Mouse (Mus musculus): ENCODE data around the gene Naa15.
"Not testable (repeated sequence)": the region's sequence is repeated elsewhere in the genome, so short reads cannot be mapped to it uniquely, and the experiment has no call there.

The Naa15 gene

DNA sequence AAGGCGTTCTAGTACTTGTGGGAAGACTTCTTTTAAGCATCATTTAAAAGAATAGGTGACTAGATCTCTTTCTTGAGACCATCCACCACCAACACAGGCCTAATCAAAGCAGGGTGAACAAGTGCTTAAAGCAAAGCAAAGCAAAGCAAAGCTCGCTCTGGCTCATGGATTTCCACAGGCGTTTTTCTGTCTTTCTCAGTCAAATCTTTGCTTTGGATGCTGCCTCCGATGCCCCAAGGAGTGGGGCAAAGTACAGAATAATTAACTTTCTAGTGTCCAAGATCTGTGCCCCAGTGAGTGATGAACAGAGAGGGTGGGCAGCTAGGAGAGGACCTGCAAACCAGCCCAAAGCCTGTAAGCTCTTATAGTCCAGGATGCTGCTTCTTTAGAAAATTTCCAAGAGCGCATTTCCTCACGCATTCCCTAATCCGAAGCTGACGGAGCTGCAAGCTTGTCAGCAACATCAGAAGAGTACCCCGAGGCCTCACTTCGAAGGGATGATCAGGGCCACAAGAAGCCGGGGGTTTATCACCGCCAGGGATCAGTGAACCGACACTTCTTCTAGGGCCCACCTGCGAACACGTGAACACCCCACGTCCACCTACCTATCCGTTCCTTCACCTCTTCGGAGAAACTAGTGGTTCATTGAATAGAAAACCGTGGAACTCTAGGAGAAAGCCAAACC is 19.3 kb upstream of the Naa15 start:
- DNase-seq, result no peak

DNA sequence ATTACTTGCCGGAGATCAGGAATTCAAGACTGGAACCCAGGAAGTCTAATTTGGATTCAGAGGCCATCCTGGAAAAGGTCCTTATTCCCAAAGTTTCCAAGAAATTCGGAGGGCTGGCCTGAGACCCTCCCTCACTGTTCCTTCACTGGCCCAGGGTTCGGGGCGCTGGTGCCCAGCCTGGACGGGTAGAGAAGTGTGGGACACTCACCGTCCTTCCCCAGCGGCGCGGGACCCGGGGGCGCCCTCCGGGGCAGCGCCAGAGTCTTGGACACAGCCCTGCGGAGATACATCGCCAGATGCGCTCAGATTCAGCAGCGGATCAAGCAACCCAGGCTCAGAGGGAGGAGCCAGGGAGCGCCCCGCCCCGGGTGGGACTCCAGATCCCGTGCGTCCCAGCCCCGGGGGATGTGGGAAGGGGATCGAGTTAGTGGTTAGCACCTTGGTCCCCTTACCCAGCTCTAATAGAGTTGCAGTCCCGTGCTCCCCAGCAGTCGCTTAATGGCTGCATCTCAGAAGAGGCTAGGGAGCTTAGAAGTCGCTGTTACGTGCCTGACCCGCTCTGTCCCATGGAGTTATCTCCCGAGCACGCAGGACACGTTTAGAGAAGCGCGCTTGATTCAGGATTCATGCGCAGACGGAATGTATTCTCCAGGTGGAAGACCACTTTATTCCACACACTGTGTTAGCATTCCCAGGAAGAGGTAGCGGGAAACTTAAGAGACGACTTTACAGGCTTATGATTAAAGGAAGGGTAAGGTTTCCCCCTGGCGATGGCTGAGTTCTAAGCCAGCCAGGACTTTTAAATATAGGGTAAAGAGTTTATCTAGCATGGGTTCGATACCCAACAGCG is 18.5 kb upstream of the Naa15 start, which contains the start of gene Mgarp:
Gene Mgarp (minus strand): TSS at position 520 of the 850 bp plus-strand sequence.
- DNase-seq, result peak; percentile 90

DNA sequence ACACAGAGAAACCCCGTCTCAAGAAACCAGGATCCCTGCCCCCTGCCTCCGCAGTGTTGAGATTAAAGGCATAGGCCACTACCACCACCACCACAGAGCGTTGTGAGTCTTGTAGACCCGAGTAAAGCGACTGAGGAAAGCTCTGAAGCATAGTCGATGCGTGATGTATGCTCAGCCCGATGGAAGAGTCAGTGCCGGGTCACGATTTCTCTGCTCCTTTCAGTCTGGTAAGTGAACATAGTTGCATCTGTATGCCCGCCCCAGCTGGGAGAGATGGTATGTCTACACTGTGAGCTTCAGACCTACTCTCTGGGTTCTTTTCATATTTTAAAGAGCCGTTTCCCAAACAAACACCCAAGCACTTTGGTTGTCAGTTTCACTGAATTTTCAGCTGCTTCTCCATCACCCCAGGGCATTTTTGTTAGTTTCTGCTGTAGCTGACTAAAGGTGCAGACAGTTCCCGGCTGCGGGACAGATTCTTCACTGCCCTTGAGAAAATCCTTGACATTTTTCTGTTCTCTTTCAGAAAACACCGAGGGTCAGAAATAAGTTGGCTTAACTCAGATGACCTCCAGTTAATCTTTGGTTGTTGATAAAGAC is 17.1 kb upstream of the Naa15 start:
- no peak for DNase-seq

DNA sequence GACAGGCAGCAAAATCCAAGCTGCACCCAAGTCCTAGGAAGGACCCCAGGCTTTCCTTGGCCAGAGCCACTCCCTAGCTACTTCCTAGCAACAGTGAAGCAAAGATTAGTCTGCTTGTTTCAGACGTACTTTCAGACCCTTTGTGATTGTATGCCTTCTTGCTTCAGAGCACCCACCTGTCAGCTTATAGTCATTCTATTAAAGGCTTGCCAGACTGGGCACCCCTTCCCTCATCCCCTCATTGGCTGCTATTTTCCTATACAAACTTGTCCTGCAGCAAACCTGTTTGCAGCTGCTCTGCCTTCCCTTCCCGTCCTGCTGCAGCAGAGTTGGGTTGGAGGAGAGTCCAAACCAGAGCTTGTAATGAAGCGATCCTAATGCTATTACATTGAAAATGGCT is 16.3 kb upstream of the Naa15 start:
- no peak for DNase-seq

DNA sequence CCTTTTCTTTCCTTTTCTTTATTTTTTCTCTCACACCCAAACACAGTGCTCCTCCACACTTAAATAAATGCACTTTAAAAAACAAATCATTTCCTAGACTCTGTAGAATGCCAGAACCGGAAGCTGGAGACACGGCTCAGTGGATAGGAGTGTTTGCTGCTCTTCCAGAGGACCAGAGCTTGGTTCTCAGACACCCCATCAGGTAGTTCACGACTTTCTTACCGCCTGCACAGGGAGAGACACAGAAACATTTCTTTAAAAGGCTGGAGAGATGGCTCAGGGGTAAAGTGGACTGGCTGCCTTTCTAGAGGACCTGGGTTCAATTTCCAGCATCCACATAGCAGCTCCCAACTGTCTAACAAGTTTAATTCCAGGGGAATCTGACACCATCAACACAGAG is 15.4 kb upstream of the Naa15 start:
- DNase-seq, result no peak

DNA sequence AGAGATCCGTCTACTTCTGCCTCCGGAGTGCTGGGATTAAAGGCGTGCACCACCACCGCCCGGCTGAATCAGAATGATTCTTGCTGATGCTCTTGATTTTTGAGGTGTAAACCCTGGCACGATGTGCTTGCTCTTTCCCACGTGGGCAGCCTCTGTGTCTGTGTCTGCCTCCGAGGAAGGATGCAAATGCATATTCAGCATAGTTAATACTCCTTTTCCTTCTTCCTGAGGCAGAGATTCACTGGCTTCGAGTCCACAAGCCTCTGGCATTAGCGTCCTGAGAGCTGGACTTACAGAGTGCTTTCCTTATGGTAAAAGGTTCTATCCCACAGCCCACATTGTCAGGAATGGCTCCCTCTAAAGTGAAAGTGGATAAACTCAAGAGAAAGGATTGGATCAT is 14.3 kb upstream of the Naa15 start:
- DNase-seq, result no peak

DNA sequence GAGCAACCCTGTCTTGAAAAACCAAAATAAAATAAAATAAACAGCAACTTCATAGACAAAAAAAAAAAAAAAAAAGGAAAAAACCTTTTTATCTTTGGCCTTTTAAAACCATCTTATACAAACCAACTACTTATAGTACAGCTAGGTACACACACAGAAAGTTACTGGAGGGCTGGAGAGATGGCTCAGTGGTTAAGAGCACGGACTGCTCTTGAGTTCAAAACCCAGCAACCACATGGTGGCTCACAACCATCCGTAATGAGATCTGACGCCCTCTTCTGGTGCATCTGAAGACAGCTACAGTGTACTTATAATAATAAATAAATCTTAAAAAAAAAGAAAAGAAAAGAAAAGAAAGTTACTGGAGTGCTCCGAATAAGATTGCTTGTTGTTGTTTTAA is 12.9 kb upstream of the Naa15 start:
- not testable (repeated sequence) for DNase-seq

DNA sequence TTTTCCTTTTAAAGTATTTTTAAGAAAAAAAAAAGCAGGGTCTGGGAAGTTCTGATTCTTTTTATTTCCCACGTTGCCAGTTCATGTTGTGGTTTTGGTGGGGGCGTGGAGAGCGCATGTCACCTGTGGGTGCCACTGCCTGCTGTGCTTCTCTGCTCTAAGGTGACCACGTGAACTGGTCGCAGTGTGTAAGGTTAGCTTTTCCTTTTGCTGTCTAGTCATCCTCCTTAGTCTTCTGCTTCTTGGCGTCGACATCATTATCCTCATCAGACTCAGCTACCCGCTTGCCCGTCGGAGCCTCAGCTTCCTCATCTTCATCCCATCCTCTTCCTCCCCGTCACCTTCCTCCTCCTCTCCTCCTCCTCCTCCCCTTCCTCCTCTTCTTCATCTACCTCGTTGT is 12.3 kb upstream of the Naa15 start:
- no peak for DNase-seq

DNA sequence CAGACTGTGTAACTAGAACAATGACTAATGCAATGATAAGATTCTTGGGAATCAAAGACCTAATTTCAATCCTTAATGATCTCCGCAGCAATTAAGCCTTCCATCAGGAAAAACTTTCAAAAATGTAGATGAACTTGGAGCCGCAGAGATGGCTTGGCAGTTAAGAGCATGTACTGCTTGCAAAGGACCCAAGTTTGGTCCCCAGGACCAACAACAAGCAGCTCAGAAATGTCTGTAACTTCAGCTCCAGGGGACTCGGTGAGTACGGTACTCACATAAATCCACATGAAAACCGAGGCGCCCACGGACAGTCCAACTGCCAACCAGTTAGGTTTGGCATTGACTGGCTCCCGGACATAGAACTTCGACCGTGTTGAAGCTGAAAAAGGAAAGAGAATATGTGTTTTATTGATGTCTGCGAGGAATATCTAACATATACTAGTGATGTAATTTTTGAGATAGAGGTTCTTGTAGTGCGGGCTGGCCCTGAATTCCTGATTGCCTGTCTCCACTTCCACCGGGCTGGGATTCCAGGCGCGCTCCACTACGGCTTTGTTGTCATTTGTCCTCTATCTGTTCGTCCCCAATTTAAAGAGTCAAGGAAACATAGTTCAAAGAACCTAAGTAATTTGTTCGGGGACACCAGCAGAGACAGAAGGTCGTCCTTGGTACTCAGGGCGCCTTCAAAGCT is 6.9 kb upstream of the Naa15 start:
- peak; percentile 31 for DNase-seq

DNA sequence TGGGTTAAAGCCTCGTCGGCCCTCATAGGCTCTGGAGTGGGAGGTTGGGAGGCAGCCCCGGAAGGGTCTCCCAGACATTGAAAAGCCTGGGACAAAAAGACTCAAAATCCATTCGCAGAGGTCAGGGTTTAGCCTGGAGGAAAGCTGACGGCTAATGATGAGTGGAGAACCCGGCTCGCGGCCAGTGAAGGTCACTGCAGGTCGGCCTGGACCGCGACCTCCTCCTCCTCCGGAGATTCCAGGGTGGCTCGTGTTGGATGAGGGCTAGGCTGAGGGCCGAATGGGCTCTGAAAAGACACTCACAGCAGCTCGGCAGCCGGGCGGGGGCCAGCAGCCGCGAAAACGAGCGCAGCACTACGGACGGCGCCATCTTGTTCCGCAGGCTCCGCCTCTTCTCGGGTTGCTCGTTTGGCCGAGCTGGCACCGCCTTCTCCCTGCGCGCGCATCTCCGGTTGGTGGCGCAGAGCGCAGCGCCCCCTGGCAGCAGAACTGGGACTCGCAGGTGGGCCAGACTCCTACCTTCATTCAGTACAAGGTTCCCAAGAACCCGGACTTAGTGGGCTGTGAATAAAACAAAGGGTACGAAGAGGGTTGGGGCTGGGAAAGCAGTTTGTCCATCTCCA is 6.3 kb upstream of the Naa15 start, which contains the start of gene Ndufc1:
Gene Ndufc1 (minus strand): TSS at position 428 of the 623 bp plus-strand sequence.
- peak; percentile 98 for DNase-seq

DNA sequence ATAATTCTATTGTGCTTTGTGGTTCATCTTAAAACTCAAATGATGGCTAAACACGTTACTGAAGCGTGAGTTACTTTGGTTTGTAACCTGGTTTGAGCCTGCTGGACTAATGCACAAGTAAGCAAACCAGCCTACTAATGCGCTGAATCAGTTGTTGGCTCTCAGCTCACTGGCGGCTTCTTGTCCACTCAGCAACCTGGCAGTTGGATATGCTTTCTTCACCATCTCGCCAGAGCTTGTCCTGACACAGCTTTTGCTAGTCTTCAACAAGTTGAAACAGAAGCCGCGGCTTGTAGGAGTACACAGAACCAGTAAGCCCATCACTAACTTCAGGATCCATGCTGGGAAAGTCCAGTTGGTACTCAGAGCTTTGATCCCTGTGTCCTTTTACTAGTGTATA is 2.5 kb upstream of the Naa15 start:
- DNase-seq, result no peak

DNA sequence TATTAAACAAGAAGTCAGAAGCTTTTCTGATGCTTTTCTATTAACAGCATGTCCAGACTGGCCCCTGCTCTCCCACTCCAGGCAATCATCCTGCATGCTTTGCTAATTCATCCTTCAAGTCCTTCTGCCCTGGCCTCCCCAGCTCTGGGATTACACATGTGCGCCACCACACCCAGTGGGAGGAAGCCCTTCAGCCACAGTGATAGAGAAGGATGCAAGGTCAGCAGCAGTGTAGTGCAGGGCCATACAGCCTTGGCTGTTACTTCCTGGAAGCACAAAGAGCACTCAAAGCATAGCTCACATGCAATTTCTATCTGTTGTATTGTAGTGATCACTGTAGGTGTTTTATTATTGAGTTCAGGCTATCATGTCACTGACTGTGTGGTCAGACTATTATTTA is 1.7 kb upstream of the Naa15 start:
- DNase-seq, result no peak

DNA sequence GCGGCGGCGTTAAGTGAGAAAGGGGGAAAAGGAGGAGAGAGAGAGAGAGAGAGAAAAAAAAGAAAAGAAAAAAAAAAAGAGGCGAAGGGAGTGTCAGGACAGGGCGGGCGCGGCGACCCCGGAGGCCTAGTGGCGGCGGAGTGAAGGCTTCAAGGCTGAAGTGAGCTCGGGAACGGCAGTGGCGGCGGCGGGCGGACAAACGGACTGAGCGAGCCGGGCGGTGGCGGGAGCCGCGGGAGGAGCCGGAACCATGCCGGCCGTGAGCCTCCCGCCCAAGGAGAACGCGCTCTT is 1.1 kb downstream of the Naa15 start:
- no peak for DNase-seq

DNA sequence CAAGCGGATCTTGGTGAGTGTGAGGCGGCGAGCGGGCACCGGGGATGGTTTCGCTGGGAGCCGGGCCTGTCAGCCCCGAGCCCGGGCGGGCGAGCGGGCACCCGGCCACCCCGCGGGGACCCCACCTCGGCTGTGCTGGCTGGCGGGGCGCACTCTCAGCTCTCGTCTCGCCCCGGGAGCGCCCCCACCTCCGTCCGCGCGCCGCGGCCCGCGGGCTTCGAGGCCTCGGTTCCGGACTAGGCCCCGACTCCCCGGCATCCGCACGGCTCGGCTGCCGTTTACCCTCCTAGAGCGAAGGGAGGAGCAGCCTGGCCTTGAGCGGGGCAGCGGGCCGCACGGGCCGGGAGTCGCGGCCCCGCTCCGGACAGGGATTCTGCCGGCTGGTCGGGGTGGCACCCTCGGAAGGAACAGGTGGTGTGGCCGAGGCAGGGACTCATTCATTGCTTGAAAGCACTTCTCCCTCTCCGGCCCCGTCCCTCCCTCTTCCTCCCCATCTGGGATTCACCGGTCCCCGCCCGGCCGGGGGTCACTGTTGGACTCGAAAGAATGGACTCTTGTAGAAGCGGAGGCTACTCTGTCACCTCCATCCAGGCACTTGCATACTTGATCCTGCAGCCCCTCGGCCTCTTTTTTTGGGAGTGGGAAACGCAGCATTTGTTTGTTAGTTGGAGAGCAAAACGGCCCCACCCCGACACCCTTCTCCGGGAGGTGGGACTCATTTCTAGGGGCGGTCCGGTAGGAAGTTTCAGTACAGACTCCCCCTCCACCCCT is 1.6 kb downstream of the Naa15 start:
- DNase-seq, result peak; percentile 59

DNA sequence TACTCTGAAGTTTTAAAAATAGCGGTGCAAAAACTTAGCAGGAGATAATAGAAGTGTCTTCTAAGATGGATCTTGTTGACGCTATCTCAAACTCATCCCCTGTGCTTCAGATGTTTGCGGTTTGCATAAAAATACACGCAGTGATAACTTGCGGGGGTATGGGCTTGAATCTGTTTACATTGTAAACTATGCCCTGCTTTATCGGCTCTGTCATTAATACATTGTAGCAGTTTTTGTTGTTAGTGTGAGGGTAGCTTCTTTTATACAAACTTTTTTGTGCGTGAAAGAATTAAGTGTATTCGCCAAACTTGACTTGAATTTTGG is 2.1 kb downstream of the Naa15 start:
- no peak for DNase-seq

DNA sequence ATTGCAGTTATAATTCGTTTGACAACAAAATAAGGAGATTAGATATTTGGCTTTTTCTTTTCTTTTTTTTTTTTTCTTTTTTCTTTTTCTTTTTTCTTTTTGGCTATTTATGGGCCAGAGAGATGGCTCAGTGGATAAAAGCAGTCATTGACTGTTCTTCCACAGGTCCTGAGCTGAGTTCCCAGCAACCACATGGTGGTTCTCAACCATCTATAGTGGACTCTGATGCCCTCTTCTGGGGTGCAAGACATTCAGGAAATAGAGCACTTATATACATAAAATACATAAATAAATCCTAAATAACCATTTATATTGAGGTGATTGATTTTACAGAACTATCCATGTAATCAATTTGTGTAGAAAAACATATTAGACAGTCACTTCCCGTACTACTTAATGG is 2.5 kb downstream of the Naa15 start:
- no peak for DNase-seq

DNA sequence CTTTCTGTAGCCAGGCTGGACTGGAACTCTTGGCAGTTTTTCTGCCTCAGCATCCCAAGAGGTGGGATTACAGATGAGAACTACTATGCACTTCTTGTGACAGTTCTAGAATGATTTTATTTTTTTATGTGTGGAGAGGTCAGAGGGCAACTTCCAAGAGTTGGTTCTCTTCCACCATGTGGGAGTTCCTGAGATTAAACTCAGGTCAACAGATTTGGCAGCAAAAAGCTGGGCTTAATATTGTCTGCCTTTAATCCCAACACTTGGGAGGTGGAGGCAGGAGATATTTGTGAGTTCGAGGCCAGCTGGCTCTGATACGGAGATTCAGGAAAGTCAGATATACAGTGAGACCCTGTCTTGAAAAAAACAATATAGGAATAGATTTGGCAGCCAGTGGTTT is 3.0 kb downstream of the Naa15 start:
- DNase-seq, result no peak

DNA sequence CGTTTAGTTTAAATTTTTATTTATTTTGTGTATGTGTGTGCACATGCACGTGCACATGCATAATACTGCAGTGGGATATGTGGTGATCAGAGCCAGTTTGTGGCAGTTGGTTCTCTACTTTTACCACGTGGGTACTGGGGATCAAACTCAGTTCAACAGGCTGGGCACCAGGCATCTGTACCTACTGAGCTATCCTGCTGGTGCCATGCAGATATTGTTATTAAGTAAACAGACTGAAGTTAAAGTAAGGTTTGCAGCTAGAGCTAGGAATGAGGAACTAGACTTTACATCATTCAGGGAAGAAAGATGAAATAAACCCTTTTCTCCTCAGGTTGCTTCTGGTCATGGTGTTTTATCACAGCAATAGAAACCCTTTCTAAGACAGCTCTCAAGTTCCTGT is 7.0 kb downstream of the Naa15 start:
- DNase-seq, result no peak

DNA sequence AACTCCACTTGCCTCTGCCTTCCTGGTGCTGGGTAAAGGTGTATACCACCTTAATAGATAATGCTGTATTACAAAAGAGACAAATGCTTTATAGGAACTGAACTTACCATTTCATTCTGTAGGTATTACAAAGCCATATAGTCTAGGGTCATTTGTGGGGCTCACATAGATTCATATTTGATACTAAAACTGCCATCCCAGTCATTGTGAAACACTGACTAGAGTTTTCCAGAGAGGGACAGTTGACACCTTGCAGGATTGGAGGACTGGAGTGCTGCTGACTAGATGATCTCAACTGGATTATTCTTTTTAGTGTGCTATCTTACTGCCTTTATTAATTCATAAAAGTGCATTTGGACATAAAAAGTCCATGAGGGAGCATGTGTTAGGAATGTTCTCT is 10.4 kb downstream of the Naa15 start:
- DNase-seq, result no peak

DNA sequence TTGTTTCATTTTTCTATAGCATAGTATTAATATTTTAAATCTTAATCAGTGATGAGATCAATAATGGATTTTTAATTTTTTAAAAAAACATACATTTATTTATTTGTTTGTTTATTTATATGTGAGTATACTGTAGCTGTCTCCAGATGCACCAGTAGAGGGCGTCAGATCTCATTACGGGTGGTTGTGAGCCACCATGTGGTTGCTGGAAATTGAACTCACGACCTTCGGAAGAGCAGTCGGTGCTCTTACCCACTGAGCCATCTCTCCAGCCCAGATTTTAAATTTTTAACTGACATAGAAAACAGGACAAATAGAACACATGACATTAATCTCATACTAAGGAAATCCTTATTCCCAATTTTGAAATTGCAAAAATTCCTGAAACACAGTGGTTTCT is 19.4 kb downstream of the Naa15 start:
- DNase-seq, result not testable (repeated sequence)

DNA sequence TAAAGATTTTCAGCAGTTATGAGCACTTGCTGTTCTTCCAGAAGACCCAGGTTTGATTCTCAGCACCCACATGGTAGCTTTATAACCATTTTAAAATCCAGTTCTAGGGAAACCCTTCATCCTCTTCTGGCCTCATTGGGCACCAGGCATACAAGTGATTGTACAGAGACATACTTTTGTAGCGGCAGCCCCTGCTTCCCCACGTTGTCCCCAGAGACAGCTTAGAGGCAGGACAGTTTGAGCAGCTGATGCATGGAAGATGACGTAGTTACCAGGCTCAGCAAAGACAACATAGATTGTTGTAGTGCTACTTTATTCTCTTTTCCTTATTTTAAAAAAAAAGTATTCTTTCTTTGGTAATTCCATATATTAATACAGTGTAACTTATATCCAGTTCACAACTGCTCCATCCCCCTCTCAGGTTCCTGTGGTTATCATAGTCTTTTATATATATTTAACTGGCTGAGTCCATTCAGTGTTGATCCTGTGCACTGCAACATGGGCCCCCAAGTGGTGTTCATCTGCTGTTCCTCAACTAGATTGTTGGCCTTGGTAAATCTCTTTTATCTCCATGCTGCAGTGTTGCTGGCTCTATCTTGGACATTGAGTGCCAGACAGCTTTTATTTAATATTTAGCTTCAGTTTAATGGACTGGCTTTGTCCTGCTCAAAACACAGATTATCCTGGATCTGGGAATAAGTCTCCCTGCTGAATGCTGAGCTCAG is 20.1 kb downstream of the Naa15 start:
- no peak for DNase-seq

DNA sequence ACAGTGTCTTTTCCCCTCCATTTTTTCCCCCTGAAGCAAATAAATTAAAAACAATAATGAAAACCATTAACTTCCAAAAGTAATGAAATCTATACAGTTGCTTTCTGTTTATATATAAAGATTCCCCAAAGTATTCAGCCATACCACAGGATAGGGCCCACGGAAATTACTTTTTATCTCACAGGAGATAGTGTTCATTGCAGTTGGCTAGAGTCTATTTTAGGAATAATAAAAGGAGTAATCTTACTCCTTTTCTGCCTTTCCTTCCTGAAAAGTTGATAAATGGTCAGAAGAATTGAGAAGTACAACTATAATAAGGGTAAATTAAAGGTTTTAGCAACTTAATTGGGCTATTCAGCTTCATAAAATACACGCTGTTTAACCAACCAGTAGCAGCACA is 53.6 kb downstream of the Naa15 start:
- no peak for DNase-seq
